ENCODE assay signal across 22 mouse cellular contexts in genomic region chr9:103000384-103000783, GRCm38 (mm10).
"Had no signal": no experiment of that assay in that cellular context is flagged by ENCODE, and none has a peak within 500 bp of the region (broad histone marks: within the 10 kb centered on the region; RNA-seq: fewer than 3 reads in every experiment).

No protein-coding gene starts in this region.

- H3K4me1 ChIP-seq: limb, embryonic 10.5 days; limb, embryonic 13.5 days; liver, embryonic 12.5 days; megakaryocyte, embryonic 14.5 days had no signal

- H3K36me3 ChIP-seq: limb, embryonic 10.5 days; limb, embryonic 13.5 days; liver, embryonic 12.5 days; liver, embryonic 15.5 days; lung, embryonic 15.5 days had no signal

- H3K9ac ChIP-seq: limb, embryonic 13.5 days; liver, embryonic 12.5 days; liver, embryonic 15.5 days; lung, embryonic 15.5 days had no signal

- H3K4me3 ChIP-seq: layer of hippocampus, adult 2 months; limb, embryonic 10.5 days; limb, embryonic 13.5 days; liver, embryonic 12.5 days; liver, embryonic 15.5 days; lung, embryonic 15.5 days; megakaryocyte, embryonic 14.5 days had no signal

- H3K9me3 ChIP-seq: limb, embryonic 10.5 days; limb, embryonic 13.5 days; liver, embryonic 12.5 days; liver, embryonic 15.5 days; lung, embryonic 15.5 days; megakaryocyte, embryonic 14.5 days had no signal

- H3K27me3 ChIP-seq: limb, embryonic 13.5 days; liver, embryonic 15.5 days; lung, embryonic 15.5 days had no signal

- DNase-seq: kidney, adult 2 months; kidney, postnatal 25 days; layer of hippocampus, adult 9-11 months; layer of hippocampus, postnatal 36 days; liver; lung, adult 18-20 months; lung, postnatal 10 days; lung, postnatal 36 days; midbrain, embryonic 14.5 days; right cerebral cortex, adult 18-20 months; right cerebral cortex, postnatal 14 days; right cerebral cortex, postnatal 4 days; thymus, postnatal 25 days had no signal

- H3K27ac ChIP-seq: kidney, postnatal 0 days; layer of hippocampus, adult 2 months; limb, embryonic 10.5 days; limb, embryonic 13.5 days; liver, embryonic 12.5 days; liver, embryonic 15.5 days; lung, embryonic 15.5 days; stomach, postnatal 0 days had no signal
